Mouse (Mus musculus): ENCODE measurements around the gene Ilvbl.

GRCm38 (mm10) chr10:78586026-78586425 is 11.9 kb downstream of the Ilvbl start:
- TF ChIP-seq CTCF (IDR thresholded peaks at IDR 0.05; ENCODE audit: borderline replicate concordance, insufficient read depth, low read length) (no peak), POLR2A (IDR thresholded peaks at IDR 0.05; ENCODE audit: low read depth, low read length) (no peak)
